Mouse (Mus musculus): ENCODE data around the gene Tbrg4. TPM values are rescaled to one million over a fixed set of nuclear protein-coding genes. Genes with fewer than 3 reads are reported as not detected.

Tbrg4 gene
- 15.1 TPM for polyA plus RNA-seq (2017; shearing (Covaris generic))

DNA sequence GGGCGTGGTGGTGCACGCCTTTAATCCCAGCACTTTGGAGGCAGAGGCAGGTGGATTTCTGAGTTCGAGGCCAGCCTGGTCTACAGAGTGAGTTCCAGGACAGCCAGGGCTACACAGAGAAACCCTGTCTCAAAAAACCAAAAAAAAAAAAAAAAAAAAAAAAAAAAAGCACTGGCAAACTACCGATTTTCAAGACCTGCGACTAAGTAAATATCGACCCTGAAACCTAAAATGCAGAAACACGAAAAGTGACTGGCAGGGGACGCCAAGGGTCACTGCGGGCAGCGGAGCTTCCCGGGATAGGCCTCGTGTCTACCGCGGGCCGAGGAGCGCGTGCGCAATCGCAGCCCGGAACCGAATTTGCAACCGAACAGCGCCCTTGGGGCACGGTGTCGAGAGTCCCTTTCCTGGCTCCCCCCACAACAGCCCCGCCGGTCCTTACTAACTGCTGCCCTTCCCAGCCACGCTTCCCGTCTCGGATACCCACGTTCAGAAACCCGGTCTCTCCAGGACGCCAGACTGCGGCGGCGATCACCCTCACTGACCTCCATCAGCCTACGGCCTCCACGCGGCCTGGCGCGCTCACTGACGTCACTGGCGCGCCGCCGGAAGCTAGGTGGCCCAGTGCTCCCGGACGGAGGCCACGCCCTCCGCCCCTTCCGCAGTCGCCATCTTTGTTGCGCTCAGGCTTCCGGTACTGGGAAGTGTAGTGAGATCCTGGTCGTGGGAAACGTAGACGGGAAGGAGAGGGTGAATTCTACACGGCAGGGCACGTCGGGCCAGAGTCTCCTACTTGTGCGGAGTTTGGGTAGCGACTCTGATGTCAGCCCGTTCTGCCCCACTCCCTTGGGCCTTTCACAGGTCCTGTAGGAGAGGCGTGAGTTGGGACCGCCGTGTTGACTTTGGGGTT is at the start of gene Tbrg4:
Gene Tbrg4, minus strand, starts transcription at position 590 of the 910 bp plus-strand sequence.

DNA sequence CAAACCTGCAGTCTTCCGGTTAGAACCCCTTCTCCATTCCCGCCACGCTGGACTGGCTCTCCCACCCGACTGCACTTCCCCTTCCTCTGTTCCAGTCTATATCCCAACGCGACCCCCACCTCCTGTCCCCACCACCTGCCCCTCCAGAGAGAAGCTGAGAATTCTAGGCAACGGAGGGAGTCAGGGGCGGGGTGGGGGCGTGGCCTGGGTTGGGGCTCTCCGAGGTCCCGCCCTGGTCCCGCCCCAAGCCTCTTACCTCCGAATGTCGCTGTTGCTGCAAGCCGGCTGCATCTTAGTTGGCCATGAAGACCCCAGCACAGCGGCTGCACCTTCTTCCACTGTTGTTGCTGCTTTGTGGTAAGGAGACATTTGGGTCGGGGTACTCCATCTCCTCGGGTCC is 32.4 kb upstream of the Tbrg4 start, which contains the start of gene Ramp3:
Gene Ramp3, plus strand, starts transcription at position 251 of the 400 bp plus-strand sequence.

DNA sequence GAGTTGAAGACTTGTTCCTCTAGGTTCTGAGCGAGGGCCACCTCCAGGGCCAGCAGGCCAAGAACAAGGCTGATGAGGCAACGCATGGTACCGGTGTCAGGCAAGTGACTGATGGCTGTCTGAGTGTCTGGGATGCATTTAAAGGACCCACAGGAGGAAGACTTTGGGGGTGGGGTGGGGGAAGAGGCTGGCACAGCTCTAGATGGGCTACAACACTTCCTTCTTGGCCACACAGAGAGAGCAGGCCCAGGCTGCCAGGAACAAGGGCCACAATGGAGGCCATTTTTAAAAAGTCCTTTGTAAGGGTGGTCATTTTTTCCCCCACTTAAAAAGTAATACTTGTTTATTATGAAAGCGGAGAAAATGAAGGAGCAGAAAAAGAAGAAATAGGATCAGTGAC is 12.7 kb upstream of the Tbrg4 start, which contains the start of gene Wap:
Gene Wap, minus strand, starts transcription at position 101 of the 400 bp plus-strand sequence.

DNA sequence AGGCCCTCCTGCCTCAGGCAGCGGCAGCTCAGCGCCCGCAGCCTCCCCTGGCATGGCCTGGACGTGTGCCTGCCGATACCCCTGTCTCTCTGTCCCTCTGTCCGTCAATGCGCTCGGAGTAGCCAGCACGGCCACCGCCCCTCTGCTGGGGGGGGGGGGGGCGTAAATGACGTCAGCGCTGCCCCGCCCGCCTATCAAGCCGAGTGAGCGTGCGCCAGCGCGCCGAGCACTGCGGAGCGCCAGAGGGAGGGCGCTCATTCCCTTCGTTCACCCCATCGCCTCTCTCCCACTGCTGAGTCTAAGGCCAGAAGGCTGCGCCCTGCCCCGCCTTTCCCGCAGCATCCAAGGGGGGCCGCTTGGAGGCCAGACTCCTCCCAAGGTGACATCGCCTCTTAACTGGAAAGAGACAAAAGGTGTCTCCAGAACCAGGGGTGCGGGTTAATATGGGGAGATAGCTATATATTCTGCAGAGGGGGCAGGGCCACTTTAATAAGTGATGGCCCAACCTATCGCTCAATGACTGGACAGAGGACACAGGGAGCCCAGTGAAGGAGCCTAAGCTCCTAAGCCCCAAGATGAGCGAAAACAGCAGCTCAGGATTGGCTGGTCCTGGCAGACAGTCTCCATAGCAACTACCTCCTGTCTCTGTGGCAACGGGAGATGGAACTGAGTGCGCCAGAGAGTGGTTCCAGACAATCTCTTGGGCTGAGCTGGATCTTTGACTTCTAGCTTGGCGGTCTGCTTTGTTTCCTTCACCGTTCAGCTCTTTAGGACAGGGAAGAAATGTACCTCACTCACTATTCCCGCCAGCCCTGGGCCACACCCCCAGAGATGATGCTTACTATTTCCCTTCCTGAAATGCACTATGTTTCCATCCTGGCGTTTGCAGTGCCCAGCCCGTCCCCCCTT is 20.1 kb downstream of the Tbrg4 start, which contains the start of gene Nacad:
Gene Nacad, minus strand, starts transcription at position 563 of the 909 bp plus-strand sequence.

Other genes with a start within 250 kb of the Tbrg4 start
- 73.4 TPM for gene Zmiz2, start 237.0 kb downstream of the Tbrg4 start, polyA plus RNA-seq (2017; shearing (Covaris generic))
- gene Ppia, start 210.6 kb downstream of the Tbrg4 start, polyA plus RNA-seq (2017; shearing (Covaris generic)): 3,980 TPM
- 142 TPM for gene H2afv, start 181.6 kb downstream of the Tbrg4 start, polyA plus RNA-seq (2017; shearing (Covaris generic))
- 33.1 TPM for gene Purb, start 150.2 kb downstream of the Tbrg4 start, polyA plus RNA-seq (2017; shearing (Covaris generic))
- 191 TPM for gene Myo1g, start 105.1 kb downstream of the Tbrg4 start, polyA plus RNA-seq (2017; shearing (Covaris generic))
- 245 TPM for gene Ccm2, start 79.2 kb downstream of the Tbrg4 start, polyA plus RNA-seq (2017; shearing (Covaris generic))
- gene Nacad, start 20.0 kb downstream of the Tbrg4 start, polyA plus RNA-seq (2017; shearing (Covaris generic)): 0.18 TPM
- gene Wap, start 12.6 kb upstream of the Tbrg4 start, polyA plus RNA-seq (2017; shearing (Covaris generic)): not detected
- gene Ramp3, start 32.5 kb upstream of the Tbrg4 start, polyA plus RNA-seq (2017; shearing (Covaris generic)): 609 TPM
- not detected for gene Gm11983, start 211.6 kb upstream of the Tbrg4 start, polyA plus RNA-seq (2017; shearing (Covaris generic))

All from effector memory CD4-positive, alpha-beta T cell, adult 7 months (primary cell).